Mouse (Mus musculus) ES-Bruce4 (cell line): ENCODE results near the gene Gm3012.
"Not testable (repeated sequence)": the region's sequence is repeated elsewhere in the genome, so short reads cannot be mapped to it uniquely, and the experiment has no call there.

Experiments used
- CTCF ChIP-seq: IDR thresholded peaks from one replicate; pipeline ENCODE4 v1.8.1; 2011; ENCODE audit warnings: low read depth, low read length
- EP300 ChIP-seq: IDR thresholded peaks from 2 replicates; pipeline ENCODE4 v1.6.1; 2011; ENCODE audit warnings: low read depth, low read length; ENCODE audit not compliant: insufficient read depth
- POLR2A ChIP-seq: IDR thresholded peaks from one replicate; pipeline ENCODE4 v1.8.1; 2011; ENCODE audit warnings: low read length; ENCODE audit not compliant: insufficient read depth

DNA sequence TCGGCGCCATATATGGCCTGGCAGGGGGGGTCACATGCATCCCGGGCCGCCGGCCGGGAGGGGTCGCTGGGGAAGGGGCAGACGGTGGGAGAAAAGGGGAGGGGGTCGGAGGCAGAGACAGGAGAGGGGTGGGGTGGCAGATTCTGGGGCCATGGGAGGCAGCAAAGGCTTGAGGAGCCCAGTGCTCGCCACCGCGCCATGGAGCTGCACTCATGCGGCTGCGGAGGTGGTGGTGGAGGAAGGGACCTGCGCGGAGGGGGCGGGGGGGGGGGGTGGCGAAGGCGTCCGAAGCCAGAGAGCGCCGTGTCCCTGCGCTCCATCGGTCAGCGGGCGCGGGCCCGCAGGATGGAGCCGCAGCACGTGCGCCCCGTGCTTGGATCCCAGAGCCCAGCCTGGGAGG, 17.4 kb downstream of the Gm3012 start, which contains the start of gene Gm3020:
- TF ChIP-seq CTCF, POLR2A, EP300: not testable (repeated sequence)
